Mouse (Mus musculus) intestine, embryonic 14.5 days (tissue): Measurements from ENCODE around the gene Fras1. TPM values are rescaled to one million over a fixed set of nuclear protein-coding genes. Genes with fewer than 3 reads are reported as not detected.
A peak's percentile ranks its signal among the peaks of the same experiment; 100 is the strongest.

Source experiments
- ATAC-seq: fragments of 200-750 bp; cut with Nextera tagmentation; replicated peaks from 2 replicates; pipeline ENCODE4 v1.8.0; 2017; ENCODE audit warnings: low read depth, moderate number of reproducible peaks, moderate TSS enrichment, moderate library complexity; ENCODE audit not compliant: low FRiP score, low TSS enrichment
- DNase-seq: peaks from one replicate; pipeline ENCODE4 v3.0.0-alpha.2; 2018; ENCODE audit warnings: low spot score
- H3K27ac ChIP-seq: fragments of 300-500 bp; sonication (generic); 2 replicates; pipeline ENCODE4 v1.5.1; 2014; ENCODE audit warnings: low read depth, mild to moderate bottlenecking, control low read depth
- H3K27me3 ChIP-seq: fragments of 300-500 bp; sonication (generic); replicated peaks from 2 replicates; pipeline ENCODE4 v1.6.1; 2014; ENCODE audit warnings: low read length, control low read depth; ENCODE audit not compliant: control insufficient read depth, insufficient read depth
- H3K36me3 ChIP-seq: fragments of 300-500 bp; sonication (generic); 2 replicates; pipeline ENCODE4 v1.6.1; 2014; ENCODE audit warnings: low read length, control low read depth; ENCODE audit not compliant: control insufficient read depth, insufficient read depth
- H3K4me1 ChIP-seq: fragments of 300-500 bp; sonication (generic); replicated peaks from 2 replicates; pipeline ENCODE4 v1.6.1; 2014; ENCODE audit warnings: low read length, control low read depth, mixed read lengths; ENCODE audit not compliant: control insufficient read depth, insufficient read depth
- H3K4me2 ChIP-seq: fragments of 300-500 bp; sonication (generic); 2 replicates; pipeline ENCODE4 v1.6.1; 2014; ENCODE audit warnings: low read length
- H3K4me3 ChIP-seq: fragments of 300-500 bp; sonication (generic); 2 replicates; pipeline ENCODE4 v1.5.1; 2014; ENCODE audit warnings: low read depth, low read length, control low read depth, mixed read lengths
- H3K9ac ChIP-seq: fragments of 300-500 bp; sonication (generic); 2 replicates; pipeline ENCODE4 v1.6.1; 2014; ENCODE audit warnings: mild to moderate bottlenecking, low read length
- H3K9me3 ChIP-seq: fragments of 300-500 bp; sonication (generic); 2 replicates; pipeline ENCODE4 v1.6.1; 2016; ENCODE audit warnings: low read length, control low read depth; ENCODE audit not compliant: control insufficient read depth
- WGBS: fragments of 180-500 bp; shearing (Covaris S2); extraction: QIAGEN DNeasy Blood & Tissue Kit; methylation state at CpG from one replicate; pipeline ENCODE4 v1.1.7; 2014; 5-methylcytosine and 5-hydroxymethylcytosine counted together
- polyA plus RNA-seq: library from polyadenylated mRNA; unstranded; fragments of >200 nt; fragmentation: Nextera tagmentation; extraction: Ambion mirVana; gene quantifications from 2 replicates; pipeline ENCODE4 v1.2.1, GENCODE M21; 2014

Gene Fras1
- polyA plus RNA-seq, 1 experiment from 2014 or later = 41.4 TPM

DNA sequence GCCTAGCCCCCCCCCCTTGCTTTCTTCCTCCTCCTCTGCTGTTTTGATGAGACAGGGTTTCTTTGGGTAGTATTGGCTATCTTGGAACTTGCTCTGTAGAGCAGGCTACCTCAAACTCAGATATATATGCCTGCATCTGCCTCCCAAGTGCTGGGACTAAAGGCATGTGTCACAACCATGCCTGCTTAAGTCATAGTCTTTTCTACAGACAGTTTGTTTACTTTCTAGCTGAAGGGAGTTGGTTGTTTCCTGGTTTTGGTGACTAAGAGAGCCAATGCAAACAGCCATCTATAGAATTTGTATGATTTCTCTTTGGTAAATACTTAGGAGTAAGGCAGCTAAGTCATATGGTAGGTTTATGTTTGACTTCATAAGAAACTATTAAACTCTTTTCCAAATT, 6.5 kb upstream of the Fras1 start:
- DNase-seq = no peak
- Histone ChIP-seq H3K9ac (no peak overlapping the region), H3K27ac (no peak overlapping the region), H3K36me3 (no peaks in the 10 kb centered on the region), H3K27me3 (no peaks in the 10 kb centered on the region), H3K4me2 (no peak overlapping the region), H3K9me3 (no peaks in the 10 kb centered on the region), H3K4me3 (no peak overlapping the region), H3K4me1 (no peaks in the 10 kb centered on the region)
- no peak for ATAC-seq

DNA sequence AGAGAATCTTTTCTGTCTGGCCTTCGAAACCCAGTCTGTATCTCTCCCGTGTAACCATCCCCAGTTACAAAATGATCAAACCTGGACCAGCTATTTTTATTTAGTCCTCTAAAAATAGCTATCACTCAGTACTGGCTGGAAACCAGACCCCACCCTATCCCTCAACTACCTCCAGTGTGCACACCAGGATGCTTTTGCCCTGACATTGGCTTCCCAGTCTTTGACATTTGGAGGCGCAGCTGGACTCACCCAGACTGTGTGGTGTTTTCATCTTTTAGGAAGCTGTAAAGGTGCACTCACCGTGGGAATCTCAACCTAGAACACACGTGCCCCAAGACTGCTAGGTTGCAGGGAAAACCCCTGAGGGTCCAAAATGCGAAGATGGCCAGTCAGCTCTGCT, 649 bp upstream of the Fras1 start:
- Histone ChIP-seq H3K9me3 (no peaks in the 10 kb centered on the region), H3K27me3 (no peaks in the 10 kb centered on the region), H3K27ac (peak overlapping the region; percentile 73), H3K36me3 (no peaks in the 10 kb centered on the region), H3K9ac (peak overlapping the region; percentile 61), H3K4me3 (peak overlapping the region; percentile 64), H3K4me2 (peak overlapping the region; percentile 87), H3K4me1 (peaks cover 11% of the 10 kb centered on the region; the same call in 1 of the 2 replicates)
- DNase-seq = no peak
- 34% methylated on average over 6 of the region's 6 CpGs for WGBS
- ATAC-seq = peak; percentile 3; the same call in 1 of the 2 replicates

DNA sequence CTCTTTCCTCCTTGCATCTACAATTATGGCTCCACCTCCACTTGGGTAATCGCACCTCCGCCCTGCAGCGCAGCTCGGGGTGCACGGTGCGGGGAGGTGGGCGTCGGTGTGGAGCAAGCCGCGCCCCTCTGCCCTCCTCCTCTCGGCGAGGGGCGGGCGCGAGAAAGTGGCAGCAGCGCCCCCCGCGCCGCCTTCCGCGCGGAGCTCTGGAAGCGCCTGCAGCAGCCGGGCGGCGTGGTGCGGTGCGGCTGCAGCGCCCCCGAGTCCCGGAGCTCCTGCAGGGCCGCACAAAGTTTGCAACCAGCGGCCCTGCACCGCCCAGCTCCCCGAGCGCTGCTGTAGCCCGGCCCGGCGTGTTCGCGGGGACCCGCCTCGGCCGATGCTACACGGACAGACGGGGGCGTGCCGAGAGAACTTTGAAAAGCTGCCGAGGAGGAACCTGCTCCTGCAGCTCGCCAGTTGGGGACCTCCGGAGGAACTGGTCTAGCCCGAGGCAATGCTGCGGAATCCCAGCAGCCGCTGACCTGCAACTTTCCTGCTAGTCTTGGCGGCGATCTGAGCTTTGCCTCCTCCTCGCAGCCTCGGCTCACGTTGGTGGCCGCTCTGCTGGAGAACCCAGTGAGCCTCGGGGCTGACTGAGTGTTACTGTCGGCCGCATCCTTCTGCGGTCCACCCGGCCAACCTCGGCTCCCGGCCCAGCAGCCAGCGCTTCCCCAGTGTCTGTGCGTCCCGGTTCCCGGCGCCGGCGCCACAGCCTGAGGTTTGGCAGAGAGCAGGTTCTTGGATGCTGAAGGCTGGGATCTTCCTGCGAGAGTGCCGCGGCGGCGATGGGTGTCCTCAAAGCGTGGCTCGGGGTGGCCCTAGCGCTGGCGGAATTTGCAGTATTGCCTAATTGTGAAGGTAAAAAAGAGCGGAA, 489 bp downstream of the Fras1 start:
- Histone ChIP-seq H3K9ac (peak overlapping the region; percentile 61), H3K4me2 (peak overlapping the region; percentile 87), H3K36me3 (no peaks in the 10 kb centered on the region), H3K4me3 (peak overlapping the region; percentile 64), H3K9me3 (no peaks in the 10 kb centered on the region), H3K4me1 (peaks cover 11% of the 10 kb centered on the region; the same call in 1 of the 2 replicates), H3K27ac (peak overlapping the region; percentile 73), H3K27me3 (no peaks in the 10 kb centered on the region)
- DNase-seq (peak; percentile 91), ATAC-seq (peak; percentile 92)
- WGBS = under 1% methylated on average over 83 of the region's 84 CpGs

DNA sequence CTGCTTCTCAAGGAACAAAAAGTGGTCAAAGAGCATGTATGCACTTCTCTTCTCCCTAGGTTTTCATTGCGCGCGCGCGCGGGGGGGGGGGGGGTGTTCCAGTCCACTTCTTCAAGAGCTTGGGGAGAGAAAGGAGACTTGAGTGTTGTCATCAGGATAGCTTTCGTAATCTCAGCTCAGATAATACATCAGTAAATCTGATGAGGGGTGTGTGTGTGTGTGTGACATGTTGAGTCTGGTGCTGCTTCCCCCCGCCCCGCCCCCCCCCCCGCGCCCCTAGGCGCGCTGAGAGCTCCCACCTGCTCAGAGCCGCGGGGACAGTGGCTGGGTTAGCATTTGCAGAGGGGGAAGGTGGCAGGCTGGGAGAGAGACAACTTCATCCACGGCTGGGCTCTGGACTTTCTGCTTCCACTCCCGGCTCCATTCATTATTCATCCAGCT, 1.7 kb downstream of the Fras1 start:
- 0% methylated on average over 12 of the region's 17 CpGs for WGBS
- H3K9ac ChIP-seq = peak overlapping the region; percentile 61
- H3K36me3 ChIP-seq = no peaks in the 10 kb centered on the region
- peak overlapping the region; percentile 73; the same call in 1 of the 2 replicates for H3K27ac ChIP-seq
- peak overlapping the region; percentile 64 for H3K4me3 ChIP-seq
- DNase-seq = peak; percentile 65
- ATAC-seq = no peak
- no peaks in the 10 kb centered on the region for H3K9me3 ChIP-seq
- H3K4me2 ChIP-seq = peak overlapping the region; percentile 87
- H3K27me3 ChIP-seq = no peaks in the 10 kb centered on the region
- peaks cover 11% of the 10 kb centered on the region; the same call in 1 of the 2 replicates for H3K4me1 ChIP-seq

DNA sequence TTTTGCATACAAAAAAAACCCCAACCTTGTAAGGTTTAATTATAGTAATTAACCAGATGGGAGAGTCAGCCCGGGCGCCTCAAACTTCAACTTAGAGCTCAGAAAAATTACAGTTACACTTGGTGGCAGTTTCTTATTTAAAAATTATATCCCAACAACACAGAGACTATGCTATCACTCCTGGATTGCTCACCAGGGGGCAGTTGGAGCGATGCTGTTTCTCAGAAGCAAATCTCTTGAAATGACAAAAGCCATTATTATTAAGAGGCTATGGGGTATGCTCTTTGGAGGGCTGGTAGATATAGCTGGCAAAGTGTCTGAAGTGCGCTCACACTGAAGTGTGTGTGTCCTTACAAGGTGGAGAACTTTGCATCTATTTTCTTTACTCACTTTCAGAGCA, 2.5 kb downstream of the Fras1 start:
- Histone ChIP-seq H3K9ac (no peak overlapping the region; the same call in 1 of the 2 replicates), H3K4me1 (peaks cover 11% of the 10 kb centered on the region; the same call in 1 of the 2 replicates), H3K27ac (no peak overlapping the region), H3K27me3 (no peaks in the 10 kb centered on the region), H3K4me2 (peak overlapping the region; percentile 87), H3K36me3 (no peaks in the 10 kb centered on the region), H3K9me3 (no peaks in the 10 kb centered on the region), H3K4me3 (peak overlapping the region; percentile 64)
- 66% methylated on average over 4 of the region's 4 CpGs for WGBS
- ATAC-seq (no peak), DNase-seq (no peak)

DNA sequence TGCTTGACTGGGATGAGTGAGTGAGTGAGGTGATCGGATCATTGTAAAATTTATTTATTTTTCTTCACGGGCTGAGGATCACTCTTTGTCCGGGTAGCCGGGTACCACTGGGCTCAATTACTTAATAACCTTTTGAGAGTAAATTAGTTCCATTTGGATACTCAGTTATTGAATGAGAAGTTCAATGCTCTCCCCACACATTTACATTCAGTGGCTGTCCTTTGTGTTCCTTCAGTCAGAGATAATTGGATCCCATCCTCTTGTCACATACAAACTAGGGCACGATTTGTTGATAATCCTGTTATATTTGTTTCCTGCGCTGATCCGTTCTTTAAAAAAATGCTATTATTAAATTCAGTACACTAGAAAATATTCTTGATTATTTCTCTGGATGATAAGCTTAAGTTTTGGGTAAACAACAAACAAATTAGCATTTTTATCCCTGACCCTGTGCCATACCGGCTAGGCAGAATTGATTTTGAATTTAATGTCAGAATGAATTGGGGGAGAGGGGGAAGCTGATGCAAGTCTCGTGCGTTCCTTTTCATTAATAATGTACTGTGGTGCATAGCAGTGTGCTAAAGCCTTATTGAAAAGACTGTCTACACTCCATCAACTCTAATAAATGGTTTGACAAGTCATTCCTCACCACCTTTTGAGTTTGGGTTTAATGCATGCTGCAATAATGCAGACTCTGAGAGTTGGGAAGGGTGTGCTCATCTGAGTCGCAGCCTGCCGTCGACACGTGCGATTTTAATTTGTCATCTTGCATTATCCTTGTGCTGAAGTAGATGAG, 12.6 kb downstream of the Fras1 start:
- no peak overlapping the region for H3K9ac ChIP-seq
- no peaks in the 10 kb centered on the region for H3K4me1 ChIP-seq
- H3K27me3 ChIP-seq = no peaks in the 10 kb centered on the region
- no peak overlapping the region for H3K27ac ChIP-seq
- no peaks in the 10 kb centered on the region; the same call in 1 of the 2 replicates for H3K9me3 ChIP-seq
- no peak for DNase-seq
- WGBS = 92% methylated on average over 15 of the region's 15 CpGs
- ATAC-seq = no peak
- no peak overlapping the region for H3K4me2 ChIP-seq
- H3K4me3 ChIP-seq = no peak overlapping the region
- H3K36me3 ChIP-seq = no peaks in the 10 kb centered on the region

DNA sequence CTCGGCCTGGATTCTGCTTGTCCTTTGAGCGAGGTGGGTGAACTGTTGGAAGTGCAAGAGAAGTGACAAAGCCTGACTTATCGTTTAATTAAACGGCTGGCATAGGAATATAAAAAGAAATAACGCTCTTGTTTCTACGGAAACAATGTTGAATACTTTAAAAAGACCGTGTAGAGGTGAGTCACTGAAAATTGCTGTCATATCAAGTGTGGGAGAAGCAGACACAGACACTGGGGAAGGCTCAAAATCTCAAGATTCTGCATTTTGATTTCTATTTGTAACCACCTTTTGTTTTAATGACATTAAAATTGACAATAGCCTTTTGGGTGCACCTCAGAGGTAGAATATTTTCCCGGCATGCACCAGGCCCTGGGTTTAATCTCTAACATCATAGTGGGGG, 14.6 kb downstream of the Fras1 start:
- H3K9me3 ChIP-seq = no peaks in the 10 kb centered on the region; the same call in 1 of the 2 replicates
- H3K4me3 ChIP-seq = no peak overlapping the region
- H3K4me1 ChIP-seq = no peaks in the 10 kb centered on the region
- WGBS = 95% methylated on average over 8 of the region's 8 CpGs
- no peak overlapping the region for H3K27ac ChIP-seq
- no peak for ATAC-seq
- no peak overlapping the region for H3K4me2 ChIP-seq
- H3K9ac ChIP-seq = no peak overlapping the region
- H3K36me3 ChIP-seq = no peaks in the 10 kb centered on the region
- H3K27me3 ChIP-seq = no peaks in the 10 kb centered on the region
- DNase-seq = no peak

DNA sequence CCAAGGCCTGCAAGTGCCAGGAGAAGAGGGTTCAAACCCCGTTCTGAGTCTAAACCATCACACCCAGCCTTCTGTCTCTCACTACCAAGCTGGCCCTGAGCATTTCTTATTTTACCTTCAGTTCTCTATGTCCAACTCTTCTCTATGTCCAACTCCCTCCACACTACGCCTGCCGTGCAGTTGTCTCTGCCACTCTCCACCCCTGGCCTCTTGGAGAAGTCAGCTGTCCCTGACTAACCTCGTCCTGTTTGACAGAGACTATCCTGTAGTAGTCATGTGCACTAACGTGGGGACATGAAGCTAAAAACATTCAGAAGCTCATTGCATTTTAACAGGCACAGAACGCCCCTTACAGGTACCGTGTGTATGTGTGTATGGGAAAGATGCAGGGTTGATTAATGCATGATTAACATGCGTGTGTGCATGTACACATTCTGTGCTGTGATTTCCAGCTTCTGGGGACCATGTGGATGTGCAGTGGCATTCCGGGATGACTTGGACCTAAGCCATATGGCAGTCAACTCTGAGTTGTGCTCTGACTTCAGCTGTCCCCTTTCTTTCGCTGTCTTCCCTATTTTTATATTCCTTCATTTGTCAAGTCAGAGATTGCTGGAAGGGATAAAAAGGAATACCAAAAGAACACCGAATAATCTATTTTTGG, 16.3 kb downstream of the Fras1 start:
- Histone ChIP-seq H3K27me3 (no peaks in the 10 kb centered on the region), H3K36me3 (no peaks in the 10 kb centered on the region), H3K9me3 (no peaks in the 10 kb centered on the region; the same call in 1 of the 2 replicates), H3K4me2 (no peak overlapping the region), H3K4me1 (no peaks in the 10 kb centered on the region), H3K27ac (no peak overlapping the region), H3K4me3 (no peak overlapping the region), H3K9ac (no peak overlapping the region)
- ATAC-seq (no peak), DNase-seq (no peak)
- 90% methylated on average over 11 of the region's 11 CpGs for WGBS
